Comparison of ENCODE assay signal across 8 mouse cellular contexts in genomic region chr7:38166930-38167645, GRCm38 (mm10). TPM values are rescaled to one million over a fixed set of nuclear protein-coding genes. Genes with fewer than 3 reads are reported as not detected.
A peak's percentile ranks its signal among the peaks of the same experiment; 100 is the strongest.
DNase-seq lines count a peak whose midpoint lies in the region; ATAC-seq and TF ChIP-seq lines count a peak whose summit lies in the region.

No protein-coding gene starts in this region.

- no peak overlapping the region for H3K9ac ChIP-seq in hindbrain, embryonic 12.5 days
- no peak overlapping the region for H3K9ac ChIP-seq in liver, postnatal 0 days (replicated peaks)

- 57% methylated on average over 21 of the region's 21 CpGs for WGBS in hindbrain, embryonic 12.5 days
- 32% methylated on average over 21 of the region's 21 CpGs for WGBS in liver, postnatal 0 days (ENCODE audit: insufficient replicate concordance)
- WGBS in cerebellum, adult 2 months: 64% methylated on average over 21 of the region's 21 CpGs

- H3K27ac ChIP-seq in hindbrain, embryonic 12.5 days: no peak overlapping the region
- no peak overlapping the region for H3K27ac ChIP-seq in liver, postnatal 0 days (ENCODE audit: low read depth)
- no peak overlapping the region for H3K27ac ChIP-seq in cerebellum, adult 2 months (ENCODE audit: insufficient read depth, low read length)

- no peaks in the 10 kb centered on the region for H3K9me3 ChIP-seq in hindbrain, embryonic 12.5 days (replicated peaks)
- no peaks in the 10 kb centered on the region for H3K9me3 ChIP-seq in liver, postnatal 0 days (ENCODE audit: low read length)

- no peaks in the 10 kb centered on the region for H3K36me3 ChIP-seq in hindbrain, embryonic 12.5 days
- H3K36me3 ChIP-seq in liver, postnatal 0 days (replicated peaks; ENCODE audit: insufficient read depth, low read length): no peaks in the 10 kb centered on the region

- no peak for TF ChIP-seq CTCF in liver, postnatal 0 days (IDR thresholded peaks at IDR 0.05; ENCODE audit: low read depth)
- no peak for TF ChIP-seq CTCF in cerebellum, adult 2 months (IDR thresholded peaks at IDR 0.05; ENCODE audit: borderline replicate concordance, insufficient read depth, low read depth, low read length)

- peaks cover 7% of the 10 kb centered on the region; the same call in 1 of the 2 replicates for H3K4me1 ChIP-seq in hindbrain, embryonic 12.5 days
- peaks cover 2% of the 10 kb centered on the region; the same call in 1 of the 2 replicates for H3K4me1 ChIP-seq in liver, postnatal 0 days (ENCODE audit: insufficient read depth)
- no peaks in the 10 kb centered on the region for H3K4me1 ChIP-seq in cerebellum, adult 2 months (ENCODE audit: control insufficient read depth, insufficient read depth, low read length)

- no peak overlapping the region for H3K4me3 ChIP-seq in hindbrain, embryonic 12.5 days
- H3K4me3 ChIP-seq in liver, postnatal 0 days (ENCODE audit: low read depth, low read length): no peak overlapping the region
- H3K4me3 ChIP-seq in cerebellum, adult 2 months (replicated peaks; ENCODE audit: insufficient read depth, low read depth, low read length): no peak overlapping the region

- TF ChIP-seq POLR2A in cerebellum, adult 2 months (IDR thresholded peaks at IDR 0.05; ENCODE audit: borderline replicate concordance, insufficient read depth, low read length): no peak

- no peak for TF ChIP-seq EP300 in liver, postnatal 0 days (IDR thresholded peaks at IDR 0.05; ENCODE audit: low read depth)

- peak; percentile 27; the same call in 1 of the 2 replicates for ATAC-seq in frontal cortex, adult (ENCODE audit: low TSS enrichment)
- no peak for ATAC-seq in hindbrain, embryonic 12.5 days (ENCODE audit: low FRiP score)
- ATAC-seq in liver, postnatal 0 days: no peak

- no peak for DNase-seq in frontal cortex, adult 2 months (ENCODE audit: extremely low spot score in 1 of 2, low spot score in 1 of 2)
- peak; percentile 23 for DNase-seq in ES-CJ7 (ENCODE audit: low read depth, low spot score)
- no peak for DNase-seq in liver, postnatal 0 days
- DNase-seq in cerebellum, adult 2 months: no peak
- no peak for DNase-seq in ovary, postnatal 14 days (ENCODE audit: low spot score)
- DNase-seq in testis, postnatal 14 days (ENCODE audit: low spot score): no peak

- no peaks in the 10 kb centered on the region for H3K27me3 ChIP-seq in hindbrain, embryonic 12.5 days
- no peaks in the 10 kb centered on the region for H3K27me3 ChIP-seq in liver, postnatal 0 days (ENCODE audit: insufficient read depth, low read length)
- H3K27me3 ChIP-seq in cerebellum, adult 2 months (ENCODE audit: control insufficient read depth, insufficient read depth, low read length): no peaks in the 10 kb centered on the region

- H3K4me2 ChIP-seq in hindbrain, embryonic 12.5 days (replicated peaks): peak overlapping the region; percentile 36
- peak overlapping the region; percentile 27; the same call in 1 of the 2 replicates for H3K4me2 ChIP-seq in liver, postnatal 0 days (ENCODE audit: low read depth, low read length)

RNA-seq across cellular contexts. Expression of gene 1600014C10Rik, which starts 15.9 kb away (rescaled TPM):
- polyA plus RNA-seq in frontal cortex, adult 2 months (2012; rRNA removed): 25.9 and 26.7 TPM in 2 replicates
- 21.4 and 22.3 TPM in 2 replicates for polyA plus RNA-seq in hindbrain, embryonic 12.5 days (2016; fragmentation: Nextera tagmentation; extraction: Ambion mirVana)
- 76.6 and 78.1 TPM in 2 replicates for polyA plus RNA-seq in liver, postnatal 0 days (2015; fragmentation: Nextera tagmentation; extraction: Ambion mirVana)
- 32.8 and 33.1 TPM in 2 replicates for polyA plus RNA-seq in cerebellum, adult 2 months (2012; rRNA removed)

RNA-seq across cellular contexts. Expression of gene Ccne1, which starts 59.8 kb away (rescaled TPM):
- 15.8 and 19.0 TPM in 2 replicates for polyA plus RNA-seq in frontal cortex, adult 2 months (2012; rRNA removed)
- polyA plus RNA-seq in hindbrain, embryonic 12.5 days (2016; fragmentation: Nextera tagmentation; extraction: Ambion mirVana): 36.1 and 36.7 TPM in 2 replicates
- polyA plus RNA-seq in liver, postnatal 0 days (2015; fragmentation: Nextera tagmentation; extraction: Ambion mirVana): 31.1 and 32.4 TPM in 2 replicates
- polyA plus RNA-seq in cerebellum, adult 2 months (2012; rRNA removed): 19.6 and 20.3 TPM in 2 replicates
